Mouse (Mus musculus): Measurements from ENCODE around the gene Olfr834.

Olfr834 gene

GRCm38 (mm10) chr9:18987690-18988089, at the start of gene Olfr834:
Olfr834 (plus strand) TSS chr9:18987990.
- in situ Hi-C loops (cut with MboI, MseI) = no loop called here

GRCm38 (mm10) chr9:18962021-18962420, 25.8 kb upstream of the Olfr834 start:
- in situ Hi-C loops (cut with MboI, MseI) = no loop called here

GRCm38 (mm10) chr9:19032435-19032834, 44.6 kb downstream of the Olfr834 start, which contains the start of gene Olfr835:
Olfr835 (plus strand) TSS chr9:19032735.
- in situ Hi-C loops (cut with MboI, MseI) = no loop called here
